Mouse (Mus musculus): ENCODE results near the gene Aak1. TPM values are rescaled to one million over a fixed set of nuclear protein-coding genes. Genes with fewer than 3 reads are reported as not detected.

The Aak1 gene
- polyA plus RNA-seq, 1 experiment from 2014 or later, result 16.7 TPM

DNA sequence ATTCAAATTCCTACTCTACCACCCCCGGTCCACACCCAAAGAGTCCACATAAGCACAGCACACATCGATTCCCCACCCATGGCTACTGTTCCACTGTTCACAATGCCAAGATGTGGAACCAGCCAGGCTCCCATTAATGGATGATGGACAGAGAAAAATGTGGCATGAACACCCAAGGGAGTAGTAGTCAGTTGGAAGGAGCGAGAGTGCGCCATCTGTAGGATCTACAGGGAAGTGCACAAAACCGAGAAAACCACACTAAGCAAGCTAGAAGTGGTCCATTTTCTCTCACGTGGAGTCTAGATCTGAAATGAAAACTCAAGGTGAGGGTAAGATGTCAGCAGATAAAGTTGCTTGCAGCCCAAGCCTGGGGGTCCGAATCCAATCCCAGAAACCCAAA, 28.6 kb upstream of the Aak1 start:
- WGBS, result 68% methylated on average over 7 of the region's 7 CpGs

DNA sequence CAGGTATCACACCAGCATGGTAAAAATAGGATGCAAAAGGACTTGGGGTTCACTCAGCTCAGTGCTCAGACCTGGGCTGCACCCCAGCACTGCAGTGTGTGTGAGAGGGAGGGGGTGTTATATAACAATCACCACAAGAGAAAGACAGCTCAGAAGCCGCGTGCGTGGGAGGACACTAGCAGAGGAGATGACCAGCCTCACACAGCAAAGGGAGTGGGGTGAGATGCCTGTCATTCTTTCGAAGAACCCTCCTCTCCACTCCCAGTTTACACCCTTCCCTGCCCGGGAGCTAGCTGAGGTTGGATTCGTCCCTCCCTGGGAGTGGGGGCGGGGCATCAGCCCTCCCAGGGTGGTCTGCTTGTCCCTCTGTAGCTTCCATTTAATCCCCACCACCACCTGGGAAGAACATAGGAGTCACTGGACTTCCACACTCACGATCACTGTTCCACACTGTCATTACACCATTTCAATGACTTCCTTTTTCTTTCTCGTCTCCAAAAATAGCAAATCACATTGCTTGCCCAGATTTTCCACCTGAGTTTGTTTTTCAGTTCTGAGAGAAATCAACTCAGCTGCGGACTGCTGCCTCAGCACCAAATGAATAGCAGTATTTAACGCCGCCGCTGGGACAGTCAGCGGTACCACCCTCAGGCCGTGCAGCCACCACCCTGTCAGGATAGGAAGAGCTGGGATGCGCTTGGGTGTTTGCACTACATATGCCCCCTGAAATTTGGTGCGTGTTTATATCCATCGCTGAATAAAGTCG, 26.8 kb upstream of the Aak1 start:
- Histone ChIP-seq H3K36me3 (no peaks in the 10 kb centered on the region), H3K4me3 (peak overlapping the region; percentile 24), H3K9me3 (no peaks in the 10 kb centered on the region), H3K4me2 (peak overlapping the region; percentile 46), H3K4me1 (peaks cover 12% of the 10 kb centered on the region), H3K27ac (0 out of 2 replicates have a peak overlapping the region, but pooled peaks have one; percentile 17), H3K9ac (no peak overlapping the region), H3K27me3 (peaks cover 5% of the 10 kb centered on the region; the same call in 1 of the 2 replicates)
- WGBS, result 5% methylated on average over 19 of the region's 19 CpGs
- no peak; the same call in 1 of the 2 replicates for ATAC-seq (ENCODE audit: insufficient number of reproducible peaks, low FRiP score, low TSS enrichment, low read depth)

More for the DNA sequence above, 28.6 kb upstream of the Aak1 start:
- no peak overlapping the region for H3K9ac ChIP-seq
- H3K4me1 ChIP-seq, result peaks cover 12% of the 10 kb centered on the region
- H3K4me2 ChIP-seq, result no peak overlapping the region
- H3K27ac ChIP-seq, result no peak overlapping the region
- no peak overlapping the region for H3K4me3 ChIP-seq
- peaks cover 5% of the 10 kb centered on the region; the same call in 1 of the 2 replicates for H3K27me3 ChIP-seq
- H3K9me3 ChIP-seq, result no peaks in the 10 kb centered on the region
- ATAC-seq (ENCODE audit: insufficient number of reproducible peaks, low FRiP score, low TSS enrichment, low read depth), result no peak
- no peaks in the 10 kb centered on the region for H3K36me3 ChIP-seq

DNA sequence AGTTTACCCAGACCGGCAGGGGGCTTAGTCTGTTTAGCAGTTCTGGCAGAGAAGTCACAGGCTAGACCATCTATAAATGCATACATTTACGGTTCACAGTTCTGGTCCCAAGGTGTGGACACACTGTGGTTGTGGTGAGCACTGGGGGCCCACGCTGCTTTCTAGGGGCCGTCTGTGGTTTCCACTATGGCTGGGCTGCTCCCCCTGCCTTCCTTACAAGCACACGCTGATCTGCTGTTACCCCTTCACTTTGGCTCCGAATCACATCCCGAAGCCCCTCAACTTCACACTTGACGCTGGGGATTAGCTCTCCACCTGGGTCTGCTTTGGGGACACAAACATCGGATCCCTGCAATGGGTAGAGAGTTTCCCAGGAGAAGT, 26.3 kb upstream of the Aak1 start:
- WGBS, result 22% methylated on average over 9 of the region's 9 CpGs
- ATAC-seq (ENCODE audit: insufficient number of reproducible peaks, low FRiP score, low TSS enrichment, low read depth), result no peak
- no peaks in the 10 kb centered on the region for H3K36me3 ChIP-seq
- H3K9me3 ChIP-seq, result no peaks in the 10 kb centered on the region
- H3K4me1 ChIP-seq, result peaks cover 12% of the 10 kb centered on the region
- peaks cover 5% of the 10 kb centered on the region; the same call in 1 of the 2 replicates for H3K27me3 ChIP-seq
- H3K4me3 ChIP-seq, result no peak overlapping the region
- H3K27ac ChIP-seq, result 0 out of 2 replicates have a peak overlapping the region, but pooled peaks have one; percentile 17
- no peak overlapping the region for H3K9ac ChIP-seq
- peak overlapping the region; percentile 46; the same call in 1 of the 2 replicates for H3K4me2 ChIP-seq

- WGBS, result 43% methylated on average over 10 of the region's 10 CpGs
Observed at GRCm38 (mm10) chr6:86823824-86824223, 25.5 kb upstream of the Aak1 start.

GRCm38 (mm10) chr6:86824401-86824800, 24.9 kb upstream of the Aak1 start:
- no peak overlapping the region for H3K4me3 ChIP-seq
- H3K9ac ChIP-seq, result no peak overlapping the region
- H3K4me2 ChIP-seq, result no peak overlapping the region
- H3K27me3 ChIP-seq, result peaks cover 5% of the 10 kb centered on the region; the same call in 1 of the 2 replicates
- 95% methylated on average over 7 of the region's 7 CpGs for WGBS
- H3K36me3 ChIP-seq, result no peaks in the 10 kb centered on the region
- no peak overlapping the region for H3K27ac ChIP-seq
- ATAC-seq (ENCODE audit: insufficient number of reproducible peaks, low FRiP score, low TSS enrichment, low read depth), result no peak
- peaks cover 12% of the 10 kb centered on the region for H3K4me1 ChIP-seq
- H3K9me3 ChIP-seq, result no peaks in the 10 kb centered on the region

More at GRCm38 (mm10) chr6:86823824-86824223, 25.5 kb upstream of the Aak1 start:
- Histone ChIP-seq H3K4me3 (no peak overlapping the region), H3K9me3 (no peaks in the 10 kb centered on the region), H3K27ac (no peak overlapping the region), H3K36me3 (no peaks in the 10 kb centered on the region), H3K9ac (no peak overlapping the region), H3K4me2 (no peak overlapping the region), H3K27me3 (peaks cover 5% of the 10 kb centered on the region; the same call in 1 of the 2 replicates), H3K4me1 (peaks cover 12% of the 10 kb centered on the region)
- ATAC-seq (ENCODE audit: insufficient number of reproducible peaks, low FRiP score, low TSS enrichment, low read depth), result no peak

GRCm38 (mm10) chr6:86827432-86827831, 21.9 kb upstream of the Aak1 start:
- peaks cover 9% of the 10 kb centered on the region for H3K4me1 ChIP-seq
- H3K27ac ChIP-seq, result no peak overlapping the region
- 83% methylated on average over 2 of the region's 2 CpGs for WGBS
- no peak for ATAC-seq (ENCODE audit: insufficient number of reproducible peaks, low FRiP score, low TSS enrichment, low read depth)
- no peaks in the 10 kb centered on the region for H3K9me3 ChIP-seq
- no peaks in the 10 kb centered on the region for H3K36me3 ChIP-seq
- peaks cover 5% of the 10 kb centered on the region; the same call in 1 of the 2 replicates for H3K27me3 ChIP-seq
- no peak overlapping the region for H3K4me2 ChIP-seq
- no peak overlapping the region for H3K4me3 ChIP-seq
- H3K9ac ChIP-seq, result no peak overlapping the region

GRCm38 (mm10) chr6:86829768-86830167, 19.5 kb upstream of the Aak1 start:
- no peak overlapping the region for H3K9ac ChIP-seq

DNA sequence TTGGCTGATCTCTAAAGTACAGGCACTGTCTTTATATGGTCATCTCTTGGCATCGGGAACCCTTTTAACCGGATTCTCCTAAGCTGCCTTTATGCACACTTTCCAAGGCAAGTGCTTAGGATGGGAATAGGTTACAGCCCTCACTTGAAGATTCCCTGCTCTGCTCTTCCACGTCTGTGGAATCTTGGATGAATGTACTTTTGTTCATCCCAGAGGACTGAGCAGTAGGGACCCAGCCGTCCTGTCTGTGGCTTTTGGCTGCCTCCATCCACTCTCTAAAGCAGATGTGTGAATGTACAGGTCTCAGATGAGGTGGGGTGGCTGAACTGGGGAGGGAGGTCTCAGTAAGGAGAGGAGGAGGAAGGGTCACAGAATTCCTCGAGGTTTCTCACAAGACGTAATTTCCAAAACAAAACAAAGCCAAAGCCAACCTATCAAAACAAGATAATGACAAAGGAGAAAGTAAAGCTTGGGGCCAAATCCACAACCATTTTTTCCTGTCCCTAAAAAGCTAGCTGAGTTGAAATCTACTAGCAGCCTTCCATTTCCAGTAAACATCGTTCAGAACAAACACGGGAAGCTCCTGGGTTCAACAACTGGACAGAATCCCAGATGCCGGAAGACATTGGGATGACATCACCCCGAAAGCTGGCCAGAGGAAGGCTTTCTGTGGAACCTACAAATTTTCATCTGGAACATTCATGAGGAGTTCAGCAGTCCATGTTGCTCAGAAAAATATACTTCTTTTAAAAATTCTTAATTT, 18.4 kb upstream of the Aak1 start:
- 55% methylated on average over 10 of the region's 10 CpGs for WGBS
- Histone ChIP-seq H3K27ac (peak overlapping the region; percentile 59), H3K9ac (no peak overlapping the region), H3K36me3 (no peaks in the 10 kb centered on the region), H3K4me3 (no peak overlapping the region), H3K4me2 (0 out of 2 replicates have a peak overlapping the region, but pooled peaks have one; percentile 2), H3K27me3 (no peaks in the 10 kb centered on the region), H3K4me1 (peaks cover 5% of the 10 kb centered on the region), H3K9me3 (no peaks in the 10 kb centered on the region)
- ATAC-seq (ENCODE audit: insufficient number of reproducible peaks, low FRiP score, low TSS enrichment, low read depth), result peak; percentile 76

More at GRCm38 (mm10) chr6:86829768-86830167, 19.5 kb upstream of the Aak1 start:
- Histone ChIP-seq H3K4me3 (no peak overlapping the region), H3K4me1 (peaks cover 5% of the 10 kb centered on the region), H3K27ac (no peak overlapping the region), H3K27me3 (no peaks in the 10 kb centered on the region), H3K4me2 (no peak overlapping the region), H3K9me3 (no peaks in the 10 kb centered on the region), H3K36me3 (no peaks in the 10 kb centered on the region)
- ATAC-seq (ENCODE audit: insufficient number of reproducible peaks, low FRiP score, low TSS enrichment, low read depth), result no peak
- 80% methylated on average over 6 of the region's 6 CpGs for WGBS

DNA sequence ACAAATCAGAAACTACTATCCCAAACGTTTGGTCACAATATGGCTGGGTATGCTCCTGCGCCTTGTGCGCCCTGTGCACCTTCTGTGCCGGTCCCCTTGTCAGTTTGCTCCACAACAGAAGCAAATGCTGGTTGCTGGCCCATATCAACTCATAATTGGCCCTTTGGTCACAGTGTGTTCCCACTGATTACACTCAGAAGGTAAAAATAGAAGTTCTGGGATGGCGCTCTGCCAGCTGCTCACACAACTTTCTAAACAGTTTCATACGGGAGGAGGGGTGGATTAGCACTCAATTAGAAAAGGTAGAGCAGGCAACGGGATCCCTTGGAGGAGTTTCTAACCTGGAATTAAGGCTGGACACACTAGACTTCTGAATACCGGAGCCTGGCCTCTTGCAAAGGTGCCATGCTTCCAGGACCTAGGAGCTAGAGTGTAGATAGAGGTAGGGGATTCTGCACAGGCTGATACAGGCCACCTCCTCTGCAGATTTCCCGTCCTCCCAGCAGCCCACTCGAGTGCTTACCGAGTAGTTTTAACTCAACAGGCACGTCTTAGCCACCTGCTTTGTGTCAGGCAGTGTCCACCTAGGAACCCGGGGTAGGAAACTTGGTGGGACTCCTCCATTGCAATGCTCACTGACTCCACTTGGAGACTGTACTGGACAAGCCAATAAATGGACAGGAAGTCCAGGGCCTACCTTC, 16.4 kb upstream of the Aak1 start:
- 65% methylated on average over 13 of the region's 13 CpGs for WGBS
- Histone ChIP-seq H3K9ac (no peak overlapping the region), H3K27ac (no peak overlapping the region), H3K4me2 (no peak overlapping the region), H3K9me3 (no peaks in the 10 kb centered on the region), H3K36me3 (no peaks in the 10 kb centered on the region), H3K27me3 (no peaks in the 10 kb centered on the region), H3K4me1 (peaks cover 5% of the 10 kb centered on the region), H3K4me3 (no peak overlapping the region)
- ATAC-seq (ENCODE audit: insufficient number of reproducible peaks, low FRiP score, low TSS enrichment, low read depth), result no peak

DNA sequence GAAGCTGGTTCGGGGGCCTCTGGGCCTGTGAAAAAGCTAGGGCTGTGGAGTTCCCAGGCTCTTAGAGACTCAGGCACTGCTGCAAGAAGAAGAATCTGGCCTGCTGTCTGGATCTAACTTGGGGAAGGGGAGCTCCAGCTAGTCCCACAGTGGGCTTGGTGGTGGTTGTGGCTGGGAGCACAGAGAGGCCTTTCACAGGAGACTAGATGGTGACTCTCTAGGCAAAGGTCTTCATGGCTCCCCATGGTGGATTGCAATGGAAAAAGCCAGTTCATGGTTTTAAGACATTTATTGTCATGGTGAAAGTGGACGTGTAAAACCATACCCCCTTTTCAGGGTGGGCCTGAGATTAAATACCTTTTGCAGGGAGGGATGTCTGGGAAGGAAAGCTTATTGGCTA, 10.2 kb upstream of the Aak1 start:
- no peaks in the 10 kb centered on the region for H3K4me1 ChIP-seq
- H3K4me2 ChIP-seq, result no peak overlapping the region
- 69% methylated on average over 2 of the region's 2 CpGs for WGBS
- no peak overlapping the region for H3K9ac ChIP-seq
- no peak overlapping the region for H3K27ac ChIP-seq
- ATAC-seq (ENCODE audit: insufficient number of reproducible peaks, low FRiP score, low TSS enrichment, low read depth), result no peak
- no peaks in the 10 kb centered on the region for H3K27me3 ChIP-seq
- no peaks in the 10 kb centered on the region for H3K9me3 ChIP-seq
- H3K36me3 ChIP-seq, result no peaks in the 10 kb centered on the region
- H3K4me3 ChIP-seq, result no peak overlapping the region

DNA sequence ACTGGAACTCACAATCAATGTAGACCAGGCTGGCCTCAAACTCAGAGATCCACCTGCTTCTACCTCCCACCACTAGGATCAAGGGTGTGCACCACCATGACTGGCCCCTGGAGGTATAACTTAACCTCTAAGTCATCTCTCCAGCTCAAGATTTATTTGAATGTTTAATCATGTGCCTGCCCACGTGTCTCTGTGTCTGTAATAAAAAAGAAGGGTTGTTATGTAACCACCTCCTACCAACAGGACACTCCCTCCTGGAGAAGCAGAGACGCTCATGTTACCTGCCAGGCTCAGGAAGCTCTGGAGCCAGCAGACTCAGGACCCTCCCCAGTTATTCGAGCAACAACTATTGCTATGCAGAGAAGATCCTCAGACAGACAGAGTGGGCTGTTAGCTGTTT, 7.4 kb upstream of the Aak1 start:
- no peak overlapping the region for H3K4me2 ChIP-seq
- no peak for ATAC-seq (ENCODE audit: insufficient number of reproducible peaks, low FRiP score, low TSS enrichment, low read depth)
- H3K9ac ChIP-seq, result no peak overlapping the region
- H3K27me3 ChIP-seq, result no peaks in the 10 kb centered on the region
- H3K9me3 ChIP-seq, result no peaks in the 10 kb centered on the region
- H3K27ac ChIP-seq, result no peak overlapping the region
- no peak overlapping the region for H3K4me3 ChIP-seq
- 40% methylated on average over 3 of the region's 3 CpGs for WGBS
- no peaks in the 10 kb centered on the region for H3K4me1 ChIP-seq
- H3K36me3 ChIP-seq, result no peaks in the 10 kb centered on the region

Measured in limb, embryonic 15.5 days (tissue).